Mouse (Mus musculus): ENCODE measurements around the gene Gas7.

Gene Gas7

DNA sequence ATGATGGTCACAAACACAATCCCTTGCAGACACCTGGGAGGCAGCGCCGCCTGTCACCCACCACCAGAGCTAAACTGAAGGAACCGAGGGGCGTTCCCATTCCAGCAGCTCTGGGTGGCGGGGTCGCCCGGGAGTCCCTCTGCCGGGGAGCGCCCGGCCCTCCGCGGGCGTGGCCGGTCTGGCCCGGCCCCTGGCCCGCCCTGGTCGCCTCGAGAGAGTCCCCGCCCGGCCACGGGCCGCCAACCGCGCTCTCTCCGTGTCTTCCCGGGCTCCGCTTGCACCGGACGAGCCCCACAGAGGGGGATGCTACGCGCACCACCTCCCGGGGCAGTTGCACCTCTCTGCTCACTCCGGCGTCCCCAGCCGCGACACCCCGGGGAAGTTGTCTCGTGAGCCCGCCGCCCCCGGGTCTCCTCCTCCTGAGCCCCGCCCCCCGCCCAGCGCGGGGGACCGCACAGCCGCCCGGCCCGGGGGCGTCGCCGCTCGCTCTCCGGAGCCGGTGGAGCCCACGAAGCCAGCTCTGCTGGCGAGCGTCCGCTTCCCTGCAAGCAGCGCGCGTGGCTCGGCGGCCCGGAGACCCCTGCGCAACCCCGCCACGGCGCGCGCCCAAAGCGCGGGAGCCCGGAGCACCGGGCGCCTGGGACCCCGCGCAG, at the start of gene Gas7:
Gene Gas7 (plus strand): TSS at position 564 of the 653 bp plus-strand sequence.
- DNase-seq (ENCODE audit: low read depth), result peak; percentile 67

- DNase-seq (ENCODE audit: low read depth), result no peak
These were observed 40.8 kb upstream of the Gas7 start for GRCm38 (mm10) chr11:67414346-67414940.

- DNase-seq (ENCODE audit: low read depth), result peak; percentile 73
These were observed 31.7 kb upstream of the Gas7 start for GRCm38 (mm10) chr11:67423575-67423974.

GRCm38 (mm10) chr11:67428196-67428595, 27.0 kb upstream of the Gas7 start:
- DNase-seq (ENCODE audit: low read depth), result peak; percentile 50

DNA sequence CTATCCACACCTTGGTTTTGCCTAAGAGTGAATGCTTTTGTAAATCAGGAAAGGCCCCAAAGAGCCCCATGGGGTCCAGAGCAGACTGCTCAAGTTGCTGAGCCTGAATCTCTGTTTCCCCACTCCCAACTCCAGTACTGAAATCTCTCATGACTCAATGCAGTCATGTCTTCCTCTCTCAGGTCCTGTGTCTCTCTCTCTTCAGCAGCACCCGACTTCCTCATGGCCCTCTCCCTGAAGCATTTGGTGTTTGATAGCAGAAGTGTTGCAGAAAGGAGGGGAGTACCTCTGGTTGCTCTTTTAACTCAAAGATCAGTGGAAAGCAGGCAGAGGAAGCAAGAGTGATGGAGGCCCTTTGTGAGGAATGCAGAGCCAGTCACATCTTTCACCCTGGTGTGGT, 25.4 kb upstream of the Gas7 start:
- no peak for DNase-seq (ENCODE audit: low read depth)

DNA sequence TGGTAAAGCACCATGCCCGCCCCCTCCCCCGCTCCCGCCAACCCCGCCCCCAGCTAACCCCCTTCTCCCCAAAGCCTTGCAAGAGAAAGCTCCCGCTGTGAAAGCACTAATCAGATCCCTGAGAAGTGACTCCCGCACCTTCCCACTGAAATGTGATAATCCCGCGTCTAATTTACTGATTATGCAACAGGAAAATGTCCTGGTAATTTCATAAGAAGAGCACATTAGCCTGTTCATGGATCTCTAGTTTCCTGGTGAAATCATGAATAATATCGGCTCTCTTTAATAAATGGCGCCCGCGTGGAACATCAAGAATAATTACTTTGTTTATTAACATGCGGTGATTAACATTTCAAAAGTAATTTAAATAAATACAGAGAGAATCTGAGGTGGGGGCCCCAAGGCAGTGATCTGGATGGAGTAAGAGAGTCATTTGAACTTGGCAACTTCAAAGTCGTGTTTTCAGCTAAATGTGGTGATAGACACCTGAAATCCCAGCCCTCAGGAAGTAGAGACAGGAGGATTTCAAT, 24.1 kb upstream of the Gas7 start:
- DNase-seq (ENCODE audit: low read depth), result no peak

DNA sequence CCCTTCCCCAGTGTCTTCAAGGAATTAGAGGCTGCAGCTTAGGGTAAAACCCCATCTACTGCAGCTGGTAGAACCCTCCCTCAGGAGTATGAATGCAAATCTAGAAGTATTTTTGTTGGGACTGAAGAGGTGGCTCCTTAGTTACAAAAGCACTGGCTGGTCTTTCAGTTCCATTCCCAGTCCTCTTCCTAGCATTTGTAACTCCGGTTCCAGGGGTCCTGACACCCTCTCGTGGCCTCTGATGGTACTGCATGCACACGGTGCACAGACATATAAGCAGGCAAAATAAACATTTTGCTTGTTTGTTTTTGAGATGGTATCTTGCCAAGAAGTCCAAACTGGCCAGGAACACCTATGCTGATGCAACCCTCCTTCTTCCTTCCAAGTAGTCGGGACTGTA, 23.4 kb upstream of the Gas7 start:
- DNase-seq (ENCODE audit: low read depth), result peak; percentile 28

- DNase-seq (ENCODE audit: low read depth), result no peak
These were observed 21.5 kb upstream of the Gas7 start for GRCm38 (mm10) chr11:67433763-67434162.

- DNase-seq (ENCODE audit: low read depth), result peak; percentile 36
These were observed 16.5 kb upstream of the Gas7 start for GRCm38 (mm10) chr11:67438746-67439145.

GRCm38 (mm10) chr11:67445058-67445825, 10.0 kb upstream of the Gas7 start:
- no peak for DNase-seq (ENCODE audit: low read depth)

DNA sequence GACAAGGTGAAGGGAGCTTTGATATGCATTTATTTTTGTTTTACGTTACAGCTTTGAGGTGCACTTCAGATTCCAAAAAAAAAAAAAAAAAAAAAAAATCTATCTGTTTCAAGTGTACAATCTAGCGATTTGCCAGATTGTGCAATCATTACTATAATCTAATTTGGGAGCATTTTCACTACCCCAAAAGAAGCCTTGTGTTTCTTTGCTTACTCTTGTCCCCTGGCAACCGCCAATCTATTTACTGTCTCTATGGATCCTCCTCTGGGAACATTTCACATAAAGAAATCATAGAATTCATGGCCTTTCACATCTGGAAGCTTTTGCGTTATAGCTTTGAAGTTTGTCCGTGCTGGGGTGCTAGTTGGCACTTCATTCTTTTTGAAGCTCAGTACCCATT, 3.7 kb upstream of the Gas7 start:
- no peak for DNase-seq (ENCODE audit: low read depth)

- peak; percentile 62 for DNase-seq (ENCODE audit: low read depth)
These were observed 317 bp downstream of the Gas7 start for GRCm38 (mm10) chr11:67455527-67455981.

DNA sequence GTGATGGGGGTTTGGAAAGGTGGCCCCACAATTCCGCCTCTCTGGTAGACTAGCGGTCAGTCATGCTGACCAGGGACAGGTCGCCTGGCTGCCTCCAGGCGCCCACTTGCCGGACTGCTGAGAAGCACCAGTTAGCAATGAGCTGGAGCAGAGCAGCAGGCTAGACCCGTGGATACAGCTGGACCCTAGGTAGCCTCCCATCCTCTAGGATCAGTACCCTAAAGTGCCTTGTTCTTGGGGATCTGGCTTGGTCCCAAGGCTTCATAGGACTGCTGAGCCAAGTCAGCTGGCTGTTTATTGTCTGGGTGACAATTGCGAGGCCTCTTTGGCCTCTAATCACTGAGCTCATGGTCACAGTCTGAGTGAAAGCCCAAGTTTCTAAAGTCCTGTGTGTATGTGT, 792 bp downstream of the Gas7 start:
- no peak for DNase-seq (ENCODE audit: low read depth)

GRCm38 (mm10) chr11:67458171-67458570, 2.9 kb downstream of the Gas7 start:
- peak; percentile 78 for DNase-seq (ENCODE audit: low read depth)

GRCm38 (mm10) chr11:67467132-67467531, 11.9 kb downstream of the Gas7 start:
- DNase-seq (ENCODE audit: low read depth), result no peak

GRCm38 (mm10) chr11:67468846-67469245, 13.6 kb downstream of the Gas7 start:
- DNase-seq (ENCODE audit: low read depth), result peak; percentile 67

DNA sequence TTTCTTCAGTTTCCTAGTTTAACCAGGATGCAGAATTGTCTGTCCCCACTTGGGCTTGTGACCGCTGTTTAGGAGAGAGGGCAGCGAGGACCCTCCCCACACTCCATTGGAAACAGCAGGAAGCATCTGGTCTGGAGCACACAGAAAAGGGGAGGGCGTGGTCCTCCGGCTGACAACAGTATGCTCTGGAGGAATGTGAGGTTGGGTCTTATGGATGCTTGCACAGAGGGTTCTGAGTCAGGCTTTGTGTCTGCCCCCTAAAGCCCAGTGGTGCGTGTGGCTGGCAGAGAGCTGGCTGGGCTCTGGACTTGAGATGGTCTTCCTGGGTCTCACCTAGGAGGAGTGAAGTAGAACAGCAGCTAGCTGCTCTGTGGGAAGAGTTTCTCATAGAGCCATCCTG, 19.4 kb downstream of the Gas7 start:
- no peak for DNase-seq (ENCODE audit: low read depth)

- no peak for DNase-seq (ENCODE audit: low read depth)
These were observed 24.3 kb downstream of the Gas7 start for GRCm38 (mm10) chr11:67479534-67479933.

DNA sequence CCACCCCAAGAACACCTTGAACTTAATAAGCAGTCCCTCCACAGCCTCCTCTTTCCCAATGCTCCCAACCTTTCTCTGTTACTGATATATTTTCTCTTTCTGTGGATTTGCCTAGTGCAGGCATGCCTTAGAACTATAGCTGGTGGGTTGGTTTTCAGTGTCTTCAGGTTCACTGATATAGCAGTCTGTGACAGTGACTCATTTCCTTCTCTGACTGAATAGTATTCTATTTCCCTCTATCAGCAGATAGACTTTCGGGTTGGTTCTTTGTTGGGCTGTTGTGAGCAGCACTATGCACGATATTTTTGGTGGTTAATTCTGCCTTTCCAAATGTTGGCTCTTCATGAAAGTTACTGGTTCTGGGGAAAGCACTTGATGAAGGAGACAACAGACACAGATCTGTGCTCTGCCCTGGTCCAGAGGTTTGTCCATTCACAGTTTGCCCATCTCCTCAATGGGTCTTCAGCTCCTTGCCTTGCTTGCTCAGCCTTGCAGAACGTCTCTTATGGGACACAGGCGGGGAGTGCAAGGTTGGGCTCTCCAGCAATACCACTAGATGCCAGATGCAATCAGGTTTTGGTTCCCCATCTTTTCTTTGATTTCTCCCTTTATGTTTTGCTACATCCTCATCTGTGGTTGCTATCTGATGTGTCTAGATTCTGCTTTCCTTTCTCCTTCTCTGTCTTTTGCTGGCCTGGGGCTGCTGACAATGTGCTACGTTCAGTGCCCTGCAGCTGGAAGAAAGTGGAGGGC, 25.1 kb downstream of the Gas7 start:
- DNase-seq (ENCODE audit: low read depth), result no peak

GRCm38 (mm10) chr11:67481691-67482090, 26.5 kb downstream of the Gas7 start:
- peak; percentile 36 for DNase-seq (ENCODE audit: low read depth)

GRCm38 (mm10) chr11:67482217-67482760, 27.1 kb downstream of the Gas7 start:
- peak; percentile 83 for DNase-seq (ENCODE audit: low read depth)

DNA sequence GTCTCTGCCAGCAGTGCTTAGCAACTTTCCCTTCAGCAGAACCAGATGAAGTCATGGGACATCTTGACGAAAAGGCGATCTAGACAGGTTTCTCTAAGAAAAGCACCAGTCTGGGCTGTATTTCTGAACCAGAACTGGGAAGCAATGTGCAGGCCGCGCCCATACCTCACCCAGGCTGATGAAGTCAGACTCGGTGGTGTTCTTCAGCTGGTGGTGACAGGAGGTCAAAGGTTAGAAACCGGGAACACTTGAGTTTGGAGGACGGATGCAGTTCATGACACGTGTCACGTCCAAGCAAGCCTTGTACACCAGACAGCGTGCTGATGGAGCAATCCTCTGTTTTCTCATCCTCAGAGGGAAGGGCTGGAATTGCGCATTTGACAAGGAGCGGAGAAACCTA, 32.9 kb downstream of the Gas7 start:
- DNase-seq (ENCODE audit: low read depth), result peak; percentile 17

All from NIH3T3 (cell line).